Mouse (Mus musculus) thymus, postnatal 10 days (tissue): Measurements from ENCODE around the gene Arhgef18.
A peak's percentile ranks its signal among the peaks of the same experiment; 100 is the strongest.

Experiments
- DNase-seq, 2 experiments: peaks; one replicate each; pipeline ENCODE4 v3.0.0; 2021; ENCODE audit warnings: low spot score in 2 of 2

Gene Arhgef18

GRCm38 (mm10) chr8:3395246-3395645 is 2.4 kb downstream of the Arhgef18 start:
- no peak for DNase-seq

GRCm38 (mm10) chr8:3397597-3397996 is 4.8 kb downstream of the Arhgef18 start:
- DNase-seq: no peak

- no peak for DNase-seq
Measured at GRCm38 (mm10) chr8:3400509-3400908, 7.7 kb downstream of the Arhgef18 start.

DNA sequence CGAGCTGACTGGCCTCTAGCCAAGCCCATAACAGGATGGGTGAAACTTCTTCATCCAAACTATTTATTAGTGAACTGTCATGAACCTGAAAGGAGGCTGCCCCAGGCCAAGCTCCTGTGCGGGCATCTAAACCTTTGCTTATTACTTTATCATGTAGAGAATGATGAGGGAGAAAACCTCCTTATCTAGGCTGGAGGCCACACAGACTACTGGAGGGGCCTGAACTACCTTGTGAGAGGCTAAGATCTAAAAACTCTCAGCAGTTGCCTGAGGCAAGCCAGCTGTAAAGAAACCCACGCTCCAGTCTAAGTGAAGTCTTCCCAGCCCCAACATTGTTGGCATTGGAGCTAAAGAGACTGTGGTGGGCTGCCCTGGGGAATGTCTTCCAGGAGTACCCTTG is 14.6 kb downstream of the Arhgef18 start:
- no peak for DNase-seq

DNA sequence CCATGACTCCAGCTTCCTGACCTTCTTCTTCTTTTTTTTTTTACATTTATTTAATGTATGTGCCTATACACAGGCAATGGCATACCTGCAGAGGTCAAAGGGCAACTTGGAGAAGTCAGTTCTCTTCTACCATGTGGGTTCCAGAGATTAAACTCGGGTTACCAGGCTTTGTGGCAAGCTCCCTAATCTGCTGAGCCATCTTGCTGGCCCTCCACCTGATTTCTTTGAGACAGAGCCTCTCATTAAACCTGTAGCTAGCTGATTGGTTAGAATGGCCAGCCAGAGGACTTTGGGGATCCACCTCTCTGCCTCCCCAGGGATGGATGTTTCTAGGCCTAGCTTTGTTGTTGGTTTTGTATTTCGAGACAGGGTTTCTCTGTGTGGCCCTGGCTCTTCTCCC is 18.3 kb downstream of the Arhgef18 start:
- DNase-seq: no peak

- DNase-seq: no peak
Measured at GRCm38 (mm10) chr8:3411901-3412301, 19.1 kb downstream of the Arhgef18 start.

GRCm38 (mm10) chr8:3412816-3413215 is 20.0 kb downstream of the Arhgef18 start:
- DNase-seq: no peak

- no peak for DNase-seq
Measured at GRCm38 (mm10) chr8:3414639-3415190, 21.9 kb downstream of the Arhgef18 start.

DNA sequence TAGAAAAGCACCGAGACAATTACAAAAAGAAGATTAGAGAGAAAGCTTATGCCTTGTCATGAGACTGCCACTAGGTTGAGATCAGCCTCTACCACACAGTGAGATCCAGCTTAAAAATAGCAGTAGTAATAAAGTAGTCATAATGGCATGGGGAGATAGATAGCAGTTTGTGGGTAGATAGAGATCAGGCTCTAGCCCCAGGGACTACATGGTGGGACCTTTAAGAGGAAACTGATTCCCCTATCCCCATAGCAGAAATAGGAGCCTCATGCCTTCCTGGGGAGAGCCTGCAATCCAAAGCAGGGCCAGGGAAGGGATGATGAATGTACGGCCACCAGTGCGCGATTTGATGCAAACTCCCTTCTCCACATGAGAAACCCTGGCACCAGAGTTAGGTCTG is 22.5 kb downstream of the Arhgef18 start:
- DNase-seq: no peak

GRCm38 (mm10) chr8:3415661-3416060 is 22.9 kb downstream of the Arhgef18 start:
- DNase-seq: no peak

- no peak for DNase-seq
Measured at GRCm38 (mm10) chr8:3416846-3417245, 24.0 kb downstream of the Arhgef18 start.

GRCm38 (mm10) chr8:3417455-3417854 is 24.6 kb downstream of the Arhgef18 start:
- no peak for DNase-seq

GRCm38 (mm10) chr8:3418101-3418500 is 25.3 kb downstream of the Arhgef18 start:
- DNase-seq: no peak

DNA sequence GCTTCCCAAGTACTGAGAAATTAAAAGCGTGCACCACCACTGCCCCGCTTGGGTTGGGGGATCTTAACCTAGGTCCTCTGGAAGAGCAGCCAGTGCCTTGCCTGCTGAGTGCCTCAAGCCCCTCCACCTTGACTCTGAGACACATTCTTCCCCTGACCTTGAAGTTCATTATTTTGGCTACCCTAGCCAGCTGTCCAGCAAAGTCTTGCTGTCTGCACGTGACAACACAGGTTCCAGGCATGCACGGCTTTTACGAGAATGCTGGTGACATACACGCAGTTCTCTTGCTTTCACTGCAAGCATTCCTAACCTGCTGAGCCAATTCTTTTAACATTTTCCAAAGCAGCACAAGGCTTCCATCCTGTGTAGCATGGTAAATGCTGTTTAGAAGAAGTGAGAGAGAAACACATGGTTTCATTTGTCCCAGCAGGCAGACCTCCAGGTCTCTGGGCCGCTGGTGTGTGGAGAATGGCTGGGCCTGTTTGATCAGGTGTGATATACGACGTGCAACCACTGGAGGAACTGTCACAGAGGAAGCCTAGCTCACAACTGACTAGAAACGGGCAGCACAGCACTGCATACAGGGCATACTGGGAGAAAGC is 27.4 kb downstream of the Arhgef18 start:
- no peak for DNase-seq

DNA sequence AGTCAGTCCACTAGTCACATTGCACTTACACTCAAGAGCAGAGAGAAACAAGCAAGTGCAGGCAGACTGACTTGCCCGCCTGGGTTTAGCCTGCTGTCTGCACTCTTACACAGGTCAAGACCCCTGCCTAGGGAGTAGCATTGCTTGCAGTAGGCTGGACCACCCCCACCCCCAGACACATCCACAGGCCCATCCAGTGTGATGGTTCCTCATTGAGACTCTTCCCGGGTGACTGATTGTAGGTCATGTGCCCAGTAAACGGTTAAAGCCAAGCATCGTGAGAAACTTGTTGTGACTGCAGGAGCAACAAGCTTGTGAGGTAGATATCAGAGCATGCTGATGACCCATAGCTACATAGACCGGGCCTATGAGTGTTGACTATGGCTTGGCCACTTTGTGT is 28.7 kb downstream of the Arhgef18 start:
- no peak for DNase-seq

- no peak for DNase-seq
Measured at GRCm38 (mm10) chr8:3425217-3425616, 32.4 kb downstream of the Arhgef18 start.

DNA sequence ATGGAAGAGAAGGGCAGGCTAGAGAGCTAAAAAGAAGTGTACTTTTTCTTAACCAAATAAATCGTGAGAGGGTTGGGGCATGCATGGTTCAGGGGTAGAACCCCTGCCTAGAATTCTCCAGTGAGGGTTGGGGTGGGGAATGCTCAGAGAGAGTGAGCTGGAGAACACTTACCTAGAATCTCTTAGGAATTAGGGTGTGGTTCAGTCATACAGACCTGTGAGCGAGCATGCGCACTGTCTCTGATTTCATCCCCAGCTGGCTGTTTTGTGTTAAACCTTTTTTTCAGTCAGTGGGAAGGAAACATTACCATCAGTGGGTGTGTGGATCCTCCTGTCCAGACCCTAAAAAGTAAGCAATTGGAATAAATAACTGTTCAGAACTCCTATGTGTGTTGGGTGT is 33.4 kb downstream of the Arhgef18 start:
- DNase-seq: no peak

GRCm38 (mm10) chr8:3428426-3428825 is 35.6 kb downstream of the Arhgef18 start:
- no peak for DNase-seq

GRCm38 (mm10) chr8:3429966-3430365 is 37.2 kb downstream of the Arhgef18 start:
- DNase-seq: no peak

DNA sequence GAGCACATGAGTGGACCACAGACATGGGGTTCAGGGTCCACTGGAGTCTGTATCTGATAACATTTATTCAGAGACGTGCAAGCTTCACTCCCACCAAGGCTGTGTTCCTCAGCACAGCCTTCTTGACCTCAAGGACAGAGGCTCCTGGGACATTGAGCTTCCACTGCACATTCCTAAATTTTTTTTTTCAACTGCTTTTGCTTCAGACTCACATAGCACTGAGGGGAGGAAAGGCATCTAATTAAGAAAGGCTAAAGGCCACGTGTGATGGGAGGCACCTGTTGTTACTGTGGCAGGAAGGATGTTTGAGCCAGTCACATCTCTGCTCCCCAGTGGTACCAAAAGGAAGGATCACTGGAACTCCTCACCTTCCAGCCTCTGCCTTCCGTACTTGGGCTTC is 38.3 kb downstream of the Arhgef18 start:
- no peak for DNase-seq

DNA sequence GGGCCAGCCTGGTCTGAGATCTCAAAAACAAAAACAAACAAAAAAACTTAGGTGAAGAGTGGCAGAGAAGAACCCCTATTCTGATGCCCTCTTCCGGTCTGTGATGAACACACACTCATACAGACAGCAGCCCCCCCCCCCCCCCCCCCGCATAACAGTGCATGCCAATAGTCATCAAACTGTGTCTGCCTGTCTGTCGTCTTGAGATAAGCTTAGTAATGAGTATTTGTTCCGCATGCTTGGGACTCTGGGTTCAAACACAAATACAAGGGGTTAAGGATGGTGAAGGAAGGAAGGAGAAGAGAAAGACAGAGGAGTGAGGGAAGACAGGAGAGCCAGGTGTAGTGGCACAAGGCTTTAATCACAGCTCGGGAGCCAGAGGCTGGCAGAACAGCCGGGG is 43.7 kb downstream of the Arhgef18 start:
- DNase-seq: no peak

GRCm38 (mm10) chr8:3439510-3439909 is 46.7 kb downstream of the Arhgef18 start:
- no peak for DNase-seq

DNA sequence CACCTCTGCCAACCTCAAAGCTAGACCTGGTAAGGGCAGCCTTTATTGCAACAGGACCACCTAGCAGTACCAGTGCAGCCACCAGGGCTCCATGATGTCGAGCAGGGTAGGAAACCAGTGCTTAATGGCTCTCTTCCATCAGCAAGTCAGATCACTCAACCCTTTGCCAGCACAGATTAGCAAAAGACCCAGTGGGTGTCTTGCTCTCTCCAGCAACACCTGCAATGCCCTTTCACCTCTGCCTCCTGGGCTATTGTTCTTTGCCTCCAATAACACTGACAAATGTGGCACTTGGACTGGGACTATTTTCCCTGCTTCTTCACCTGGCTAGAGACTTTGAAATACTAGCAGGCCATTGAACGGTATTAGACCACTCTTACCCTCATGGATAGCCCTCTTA is 56.4 kb downstream of the Arhgef18 start:
- DNase-seq: no peak

GRCm38 (mm10) chr8:3450670-3451069 is 57.9 kb downstream of the Arhgef18 start:
- peak in 1 of 2 experiments; percentile 54 for DNase-seq
